Mouse (Mus musculus) MEL (cell line): Measurements from ENCODE around the gene Abcd1. TPM values are rescaled to one million over a fixed set of nuclear protein-coding genes. Genes with fewer than 3 reads are reported as not detected.
A peak's percentile ranks its signal among the peaks of the same experiment; 100 is the strongest.

ENCODE experiments used
- DNase-seq: peaks from one replicate; pipeline ENCODE4 v3.0.0; 2011; ENCODE audit warnings: low read depth, low spot score
- H3K27ac ChIP-seq: 2 replicates; pipeline ENCODE4 v1.5.1; 2012; ENCODE audit warnings: low read depth, mild to moderate bottlenecking, control low read depth, low read length, moderate library complexity; ENCODE audit not compliant: control insufficient read depth
- H3K27me3 ChIP-seq, 2 experiments: fragments of 150-350 bp in 1 of 2; sonication (generic) in 1 of 2; 2 replicates each; pipeline ENCODE4 v1.6.1; 2012; ENCODE audit warnings: low read length in 2 of 2, mild to moderate bottlenecking in 2 of 2, improper control_type of control experiment in 1 of 2, moderate library complexity in 1 of 2; ENCODE audit not compliant: insufficient read depth in 2 of 2, control insufficient read depth in 1 of 2
- H3K36me3 ChIP-seq, 2 experiments: 2 replicates each; pipeline ENCODE4 v1.6.1; 2012 to 2014; ENCODE audit warnings: low read length in 2 of 2, improper control_type of control experiment in 1 of 2, inconsistent platforms in 1 of 2, mild to moderate bottlenecking in 1 of 2; ENCODE audit not compliant: insufficient read depth in 2 of 2, control insufficient read depth in 1 of 2
- H3K4me1 ChIP-seq, 2 experiments: fragments of 150-350 bp in 1 of 2; sonication (generic) in 1 of 2; 2 replicates each; pipeline ENCODE4 v1.6.1; 2012; ENCODE audit warnings: low read length in 2 of 2, improper control_type of control experiment in 1 of 2, mild to moderate bottlenecking in 1 of 2; ENCODE audit not compliant: insufficient read depth in 2 of 2, control insufficient read depth in 1 of 2
- H3K4me3 ChIP-seq, 2 experiments: fragments of 150-350 bp in 1 of 2; sonication (generic) in 1 of 2; 2 replicates each; pipeline ENCODE4 v1.5.1; 2012; ENCODE audit warnings: low read depth in 2 of 2, low read length in 2 of 2, mild to moderate bottlenecking in 2 of 2, moderate library complexity in 2 of 2, control low read depth in 1 of 2, improper control_type of control experiment in 1 of 2; ENCODE audit not compliant: control insufficient read depth in 1 of 2, insufficient read depth in 1 of 2
- H3K79me2 ChIP-seq: 2 replicates; pipeline ENCODE4 v1.6.1; 2012; ENCODE audit warnings: mild to moderate bottlenecking, low read length, moderate library complexity; ENCODE audit not compliant: control insufficient read depth, poor library complexity, insufficient read depth
- H3K9ac ChIP-seq: 2 replicates; pipeline ENCODE4 v1.6.1; 2012; ENCODE audit warnings: low read depth, mild to moderate bottlenecking, control low read depth, low read length, moderate library complexity; ENCODE audit not compliant: control insufficient read depth, poor library complexity, severe bottlenecking
- H3K9me3 ChIP-seq: fragments of 150-350 bp; sonication (generic); replicated peaks from 2 replicates; pipeline ENCODE4 v1.6.1; 2012; ENCODE audit warnings: mild to moderate bottlenecking, low read length, improper control_type of control experiment, moderate library complexity; ENCODE audit not compliant: insufficient read depth
- BHLHE40 ChIP-seq: IDR thresholded peaks from 2 replicates; pipeline ENCODE4 v1.6.1; 2012; ENCODE audit warnings: low read depth, mild to moderate bottlenecking, inconsistent platforms, low read length, improper control_type of control experiment, borderline replicate concordance
- CTCF ChIP-seq, 3 experiments: IDR thresholded peaks in 2 of 3; conservative IDR thresholded peaks in 1 of 3; 2 replicates each; pipeline ENCODE4 v1.5.1; 2011 to 2012; ENCODE audit warnings: low read length in 3 of 3, low read depth in 2 of 3, mild to moderate bottlenecking in 2 of 3, improper control_type of control experiment in 1 of 3, inconsistent platforms in 1 of 3, mixed read lengths in 1 of 3, moderate library complexity in 1 of 3; ENCODE audit not compliant: control insufficient read depth in 1 of 3, insufficient read depth in 1 of 3, poor library complexity in 1 of 3, severe bottlenecking in 1 of 3
- EP300 ChIP-seq, 2 experiments: IDR thresholded peaks; 2 replicates each; pipeline ENCODE4 v1.6.1; 2011; ENCODE audit warnings: improper control_type of control experiment in 2 of 2, low read length in 2 of 2, low read depth in 1 of 2, mild to moderate bottlenecking in 1 of 2
- JUND ChIP-seq: IDR thresholded peaks from 2 replicates; pipeline ENCODE4 v1.6.1; 2011; ENCODE audit warnings: low read depth, mild to moderate bottlenecking, improper control_type of control experiment, low read length
- MEF2A ChIP-seq: IDR thresholded peaks from 2 replicates; pipeline ENCODE4 v1.6.1; 2014; ENCODE audit warnings: low read depth, mild to moderate bottlenecking, inconsistent platforms, low read length, improper control_type of control experiment; ENCODE audit not compliant: poor library complexity, insufficient replicate concordance, severe bottlenecking; ENCODE audit errors: extremely low read depth
- MYC ChIP-seq: IDR thresholded peaks from 2 replicates; pipeline ENCODE4 v1.6.1; 2011; ENCODE audit warnings: low read depth, mild to moderate bottlenecking, low read length, improper control_type of control experiment, moderate library complexity
- NRF1 ChIP-seq: IDR thresholded peaks from 2 replicates; pipeline ENCODE4 v1.6.1; 2014; ENCODE audit warnings: low read depth, mild to moderate bottlenecking, inconsistent platforms, low read length, improper control_type of control experiment, moderate library complexity; ENCODE audit not compliant: poor library complexity, insufficient read depth, severe bottlenecking
- POLR2A ChIP-seq, 2 experiments: IDR thresholded peaks; 2 replicates each; pipeline ENCODE4 v1.6.1; 2011 to 2012; ENCODE audit warnings: low read length in 2 of 2, mild to moderate bottlenecking in 2 of 2, control low read depth in 1 of 2, improper control_type of control experiment in 1 of 2, low read depth in 1 of 2, moderate library complexity in 1 of 2; ENCODE audit not compliant: control insufficient read depth in 1 of 2, insufficient read depth in 1 of 2, poor library complexity in 1 of 2
- POLR2AphosphoS2 ChIP-seq: IDR thresholded peaks from 2 replicates; pipeline ENCODE4 v1.6.1; 2011; ENCODE audit warnings: low read length, improper control_type of control experiment
- RCOR1 ChIP-seq: IDR thresholded peaks from 2 replicates; pipeline ENCODE4 v1.6.1; 2012; ENCODE audit warnings: low read depth, mild to moderate bottlenecking, inconsistent platforms, low read length, improper control_type of control experiment
- SIN3A ChIP-seq: IDR thresholded peaks from 2 replicates; pipeline ENCODE4 v1.6.1; 2012; ENCODE audit warnings: low read length, improper control_type of control experiment, inconsistent platforms
- SMC3 ChIP-seq: IDR thresholded peaks from 2 replicates; pipeline ENCODE4 v1.6.1; 2011; ENCODE audit warnings: low read depth, low read length, improper control_type of control experiment
- TAL1 ChIP-seq: IDR thresholded peaks from 2 replicates; pipeline ENCODE4 v1.6.1; 2012; ENCODE audit warnings: mild to moderate bottlenecking, inconsistent platforms, low read length, moderate library complexity, mixed read lengths
- USF2 ChIP-seq, 2 experiments: IDR thresholded peaks; 2 replicates each; pipeline ENCODE4 v1.6.1; 2011 to 2012; ENCODE audit warnings: improper control_type of control experiment in 2 of 2, low read length in 2 of 2, borderline replicate concordance in 1 of 2, inconsistent platforms in 1 of 2, low read depth in 1 of 2, mild to moderate bottlenecking in 1 of 2; ENCODE audit not compliant: insufficient read depth in 1 of 2
- polyA plus RNA-seq, 2 experiments: library from polyadenylated mRNA; stranded (reverse) in 1 of 2; unstranded in 1 of 2; fragments of >175 nt in 1 of 2; fragments of >200 nt in 1 of 2; gene quantifications; 2 replicates each; pipeline versions ENCODE4 v1.2.1 to v1.2.4; 2012; ENCODE audit warnings: low replicate concordance in 2 of 2, low read depth in 1 of 2; ENCODE audit not compliant: insufficient read length in 2 of 2, insufficient read depth in 1 of 2, missing spikeins in 1 of 2
- total RNA-seq: library from RNA; depleted of rRNA; stranded (reverse); fragments of 300-350 nt; gene quantifications from 2 replicates; pipeline ENCODE4 v1.2.3, GENCODE M21; 2012

Gene Abcd1
- total and polyA plus RNA-seq, 3 experiments, result 4.8 to 17.3 TPM; not detected in 1

DNA sequence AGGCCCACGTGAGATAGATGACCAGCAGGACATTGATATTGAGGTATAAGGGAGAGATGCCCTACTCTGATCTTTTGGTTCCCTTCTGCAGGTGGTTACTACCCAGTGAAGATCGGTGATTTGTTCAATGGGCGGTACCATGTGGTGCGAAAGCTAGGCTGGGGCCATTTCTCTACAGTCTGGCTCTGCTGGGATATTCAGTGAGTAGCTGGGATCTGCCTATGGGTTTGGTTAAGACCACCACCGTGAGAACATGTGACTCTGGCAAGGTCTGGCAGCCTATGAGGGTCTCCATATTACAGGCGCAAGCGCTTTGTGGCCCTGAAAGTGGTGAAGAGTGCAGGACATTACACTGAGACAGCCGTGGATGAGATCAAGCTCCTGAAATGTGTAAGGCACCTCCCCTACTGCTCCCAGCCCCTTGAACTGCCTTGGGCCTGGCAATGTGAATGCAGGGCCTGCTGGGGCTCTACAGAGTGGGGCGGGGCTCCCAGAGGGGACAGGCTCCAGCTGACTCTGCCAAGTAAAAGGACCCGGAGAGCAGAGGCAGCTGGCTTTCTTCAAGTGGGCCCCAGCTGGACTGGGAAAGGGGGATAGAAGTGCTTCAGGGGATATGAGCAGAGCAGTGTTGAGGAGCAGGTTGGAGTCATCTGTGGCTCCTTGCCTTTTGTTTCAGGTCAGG is 58.5 kb downstream of the Abcd1 start:
- no peak overlapping the region for H3K4me3 ChIP-seq
- peak; percentile 24; the same call in 1 of the 2 replicates for TF ChIP-seq POLR2AphosphoS2
- TF ChIP-seq EP300 (IDR thresholded peaks at IDR 0.05; ENCODE audit: low read depth in 1 of 2, low read length in 2 of 2), result no peak
- TF ChIP-seq SMC3, result no peak
- TF ChIP-seq, all 39 proteins: peak for 1
- no peak overlapping the region for H3K9ac ChIP-seq
- H3K9me3 ChIP-seq, result no peaks in the 10 kb centered on the region
- H3K27me3 ChIP-seq, result no peaks in the 10 kb centered on the region
- no peaks in the 10 kb centered on the region for H3K4me1 ChIP-seq
- no peaks in the 10 kb centered on the region; a peak in 2 of 4 replicates for H3K36me3 ChIP-seq
- H3K27ac ChIP-seq, result no peak overlapping the region
- no peak for DNase-seq
- no peaks in the 10 kb centered on the region for H3K79me2 ChIP-seq

DNA sequence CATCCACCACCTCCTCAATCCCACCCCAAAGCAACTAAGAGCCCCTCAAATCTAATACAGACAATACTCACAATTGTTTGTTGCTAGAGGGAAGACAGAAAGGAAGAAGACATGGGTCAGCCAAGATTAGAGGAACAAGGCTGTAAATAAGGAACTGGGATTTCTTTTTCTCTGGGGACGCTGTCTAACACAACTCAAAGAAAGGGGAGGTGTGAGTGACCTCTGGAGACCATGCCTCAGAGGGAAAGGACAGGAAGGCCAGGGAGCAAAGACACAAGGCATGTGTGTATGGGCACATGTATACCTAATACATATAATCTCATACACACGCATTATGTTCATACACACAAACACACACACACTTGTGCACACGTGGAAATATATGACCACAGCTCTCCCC is 65.8 kb downstream of the Abcd1 start:
- Histone ChIP-seq H3K9ac (no peak overlapping the region), H3K27ac (no peak overlapping the region), H3K27me3 (no peaks in the 10 kb centered on the region), H3K36me3 (peaks cover 0 to 6% of the 10 kb centered on the region in 2 experiments), H3K79me2 (peaks cover 35% of the 10 kb centered on the region), H3K4me3 (no peak overlapping the region), H3K9me3 (no peaks in the 10 kb centered on the region), H3K4me1 (peaks cover 0 to 10% of the 10 kb centered on the region in 2 experiments; a peak in 2 of 4 replicates)
- TF ChIP-seq RCOR1 (no peak), CTCF (IDR thresholded peaks at IDR 0.05 in 2 of 3, conservative IDR thresholded peaks at IDR 0.05 in 1 of 3; ENCODE audit: control insufficient read depth in 1 of 3, insufficient read depth in 1 of 3, low read depth in 2 of 3, low read length in 3 of 3, poor library complexity in 1 of 3, severe bottlenecking in 1 of 3) (no peak), SIN3A (no peak), TAL1 (no peak), JUND (no peak), NRF1 (no peak), POLR2A (IDR thresholded peaks at IDR 0.05; ENCODE audit: control insufficient read depth in 1 of 2, insufficient read depth in 1 of 2, low read depth in 1 of 2, low read length in 2 of 2, poor library complexity in 1 of 2) (no peak), MEF2A (no peak), BHLHE40 (no peak), USF2 (IDR thresholded peaks at IDR 0.05; ENCODE audit: borderline replicate concordance in 1 of 2, insufficient read depth in 1 of 2, low read depth in 1 of 2, low read length in 2 of 2) (no peak), MYC (no peak)
- DNase-seq, result no peak
